Mouse (Mus musculus): ENCODE measurements around the gene Catsperg2. TPM values are rescaled to one million over a fixed set of nuclear protein-coding genes. Genes with fewer than 3 reads are reported as not detected.
"Not testable (repeated sequence)": the region's sequence is repeated elsewhere in the genome, so short reads cannot be mapped to it uniquely, and the experiment has no call there.

The Catsperg2 gene
- total RNA-seq (2021), result under 1 TPM in 1 of 2 experiments, not detected in 1; 0.15 TPM
- long read RNA-seq, experiment 1, result 0 reads
- long read RNA-seq, experiment 2, result 0 reads

DNA sequence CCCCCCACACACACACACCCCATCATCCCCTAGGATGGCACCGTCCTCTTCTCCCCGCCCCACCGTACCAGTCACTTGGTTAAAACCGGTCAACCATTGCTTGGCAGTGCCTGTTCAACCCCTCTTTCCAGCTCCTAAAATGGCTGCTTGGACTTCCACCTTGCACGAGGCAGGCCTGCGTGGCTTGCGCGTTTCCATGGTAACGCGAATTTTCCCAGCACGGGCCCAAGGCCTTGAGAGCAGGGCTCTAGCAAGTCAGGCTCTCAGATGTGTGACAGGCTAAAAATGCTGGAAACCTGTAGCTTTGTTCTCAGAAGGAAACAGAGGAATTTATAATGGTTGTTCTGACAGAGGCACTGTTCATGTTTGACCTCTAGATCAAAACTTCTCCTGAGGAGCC, at the start of gene Catsperg2:
TSS of gene Catsperg2 (minus strand) at position 173 of the 400 bp plus-strand sequence.
- DNase-seq (ENCODE audit: low spot score in 2 of 2), result not testable (repeated sequence)

- no peak for DNase-seq (ENCODE audit: low spot score in 2 of 2)
Observed at GRCm38 (mm10) chr7:29776568-29776967, 49.7 kb upstream of the Catsperg2 start.

DNA sequence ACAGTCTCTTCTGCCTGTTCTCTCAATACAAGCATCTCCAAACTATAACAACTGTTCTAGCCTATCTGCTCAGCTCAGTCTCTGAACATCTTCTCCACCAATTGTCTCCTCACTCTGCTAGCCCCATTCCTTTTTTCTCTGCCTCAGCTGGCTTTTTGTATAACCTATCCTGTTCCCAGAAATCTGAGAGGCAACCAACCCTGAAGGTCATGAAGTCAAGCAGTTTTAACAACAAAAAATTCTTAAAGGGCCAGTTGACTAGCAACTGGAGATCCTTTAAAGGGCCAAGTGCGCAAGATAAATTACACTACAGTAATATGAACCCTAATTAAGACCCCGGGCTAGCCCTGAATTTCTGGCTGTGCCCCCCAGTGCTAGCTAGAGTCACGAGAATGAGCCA, 47.5 kb upstream of the Catsperg2 start:
- DNase-seq (ENCODE audit: low spot score in 2 of 2), result no peak

DNA sequence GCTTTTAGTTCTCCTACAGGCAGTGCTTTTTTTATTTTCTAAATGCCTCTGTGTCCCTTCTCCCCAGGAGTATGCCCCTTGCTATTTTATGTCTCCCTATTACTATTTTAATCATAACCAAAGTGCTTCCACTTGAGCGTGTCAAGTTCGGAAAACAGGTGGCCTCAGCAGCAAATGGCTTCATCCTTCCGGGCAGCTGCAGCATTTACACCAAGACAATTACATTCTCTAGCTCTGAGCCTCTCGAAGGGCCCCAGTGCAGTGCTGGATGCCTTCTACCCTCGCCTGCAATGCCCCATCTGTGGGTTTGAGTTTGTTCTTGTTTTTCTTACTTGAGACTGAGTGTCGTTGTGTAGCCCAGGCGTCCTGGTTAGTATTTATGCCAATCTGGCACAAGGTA, 46.7 kb upstream of the Catsperg2 start:
- no peak for DNase-seq (ENCODE audit: low spot score in 2 of 2)

DNA sequence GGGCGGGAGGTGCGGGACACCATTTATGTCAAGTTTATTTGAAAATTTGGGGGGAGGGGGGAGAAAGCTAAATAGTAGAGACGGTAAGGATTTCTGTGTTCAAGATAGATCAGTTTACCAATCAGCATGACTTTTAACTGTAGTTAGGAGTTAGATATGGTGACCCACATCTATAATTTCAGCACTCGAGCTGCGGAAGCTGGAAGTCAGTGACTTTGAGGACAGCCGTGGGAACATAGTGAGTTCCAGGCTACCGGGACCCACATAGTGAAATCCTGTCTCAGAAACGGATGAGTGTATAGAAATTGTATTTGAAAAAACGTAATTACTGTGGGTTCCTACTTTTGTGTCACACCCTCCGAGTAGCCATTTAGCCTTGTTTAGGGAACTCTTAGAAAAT, 42.1 kb upstream of the Catsperg2 start:
- no peak for DNase-seq (ENCODE audit: low spot score in 2 of 2)

- peak; percentile 51 to 80 for DNase-seq (ENCODE audit: low spot score in 2 of 2)
Observed at GRCm38 (mm10) chr7:29768090-29768900, 41.5 kb upstream of the Catsperg2 start, which contains the start of gene Zfp84. Zfp84 (plus strand) TSS chr7:29768552.

- DNase-seq (ENCODE audit: low spot score in 2 of 2), result peak; percentile 29 to 77
Observed at GRCm38 (mm10) chr7:29767058-29767686, 40.3 kb upstream of the Catsperg2 start.

- no peak for DNase-seq (ENCODE audit: low spot score in 2 of 2)
Observed at GRCm38 (mm10) chr7:29764702-29765101, 37.9 kb upstream of the Catsperg2 start.

- DNase-seq (ENCODE audit: low spot score in 2 of 2), result no peak
Observed at GRCm38 (mm10) chr7:29760476-29760875, 33.6 kb upstream of the Catsperg2 start.

- no peak for DNase-seq (ENCODE audit: low spot score in 2 of 2)
Observed at GRCm38 (mm10) chr7:29742258-29742657, 15.4 kb upstream of the Catsperg2 start.

DNA sequence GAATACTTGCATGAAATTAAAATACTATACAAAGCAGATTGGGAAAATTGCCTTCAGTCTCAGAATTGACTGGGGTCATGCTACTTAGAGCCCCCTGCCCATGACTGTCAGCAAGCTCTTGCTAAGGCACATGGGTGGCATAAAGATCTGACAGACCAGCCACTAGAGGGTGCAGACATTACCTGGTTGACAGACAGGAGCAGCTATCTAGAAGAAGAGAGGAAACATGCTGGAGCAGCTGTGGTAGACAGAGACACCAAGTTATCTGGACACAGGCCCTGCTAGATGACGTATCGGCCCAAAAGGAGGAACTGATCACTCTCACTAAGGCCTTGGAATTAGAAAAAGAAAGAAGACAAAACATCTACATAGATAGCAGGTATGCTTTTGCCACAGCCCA, 1.2 kb upstream of the Catsperg2 start:
- DNase-seq (ENCODE audit: low spot score in 2 of 2), result no peak

- DNase-seq (ENCODE audit: low spot score in 2 of 2), result not testable (repeated sequence)
Observed at GRCm38 (mm10) chr7:29725461-29726142, 1.2 kb downstream of the Catsperg2 start.

DNA sequence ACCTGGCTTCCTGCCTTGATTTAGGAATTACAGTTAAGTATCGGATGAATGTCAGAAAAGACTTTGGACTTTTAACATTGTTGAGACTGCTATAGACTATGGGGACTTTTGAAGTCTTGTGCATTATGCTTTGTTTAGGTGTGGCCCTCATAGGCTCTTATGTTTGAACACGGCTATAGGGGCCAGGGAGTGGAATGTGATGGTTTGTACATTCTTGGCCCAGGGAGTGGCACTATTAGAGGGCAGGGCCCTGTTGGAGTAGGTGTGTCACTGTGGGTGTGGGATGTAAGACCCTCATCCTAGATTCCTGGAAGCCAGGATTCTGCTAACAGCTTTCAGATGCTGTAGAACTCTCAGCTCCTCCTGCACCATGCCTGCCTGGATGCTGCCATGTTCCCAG, 17.9 kb downstream of the Catsperg2 start:
- not testable (repeated sequence) for DNase-seq (ENCODE audit: low spot score in 2 of 2)

- DNase-seq (ENCODE audit: low spot score in 2 of 2), result not testable (repeated sequence)
Observed at GRCm38 (mm10) chr7:29695231-29695630, 31.6 kb downstream of the Catsperg2 start.

DNA sequence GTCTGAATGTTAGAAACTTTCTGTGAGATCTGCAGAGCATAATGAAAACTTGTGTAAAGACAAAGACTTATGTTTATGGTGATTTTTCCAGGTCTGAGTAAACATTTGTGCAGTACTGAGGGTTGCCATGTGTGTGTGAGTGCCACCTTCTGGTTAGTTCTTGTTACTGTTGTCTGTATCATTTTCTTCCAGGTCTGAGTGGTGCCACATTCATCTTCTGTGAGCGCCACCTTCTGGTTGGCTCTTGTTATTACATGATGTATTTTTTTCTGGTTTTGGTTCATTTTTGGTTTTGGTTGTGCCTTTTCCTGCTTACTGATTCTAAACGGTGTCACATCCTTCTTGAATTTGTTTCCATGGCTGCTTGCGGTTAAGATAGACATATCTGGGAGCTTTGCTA, 45.0 kb downstream of the Catsperg2 start:
- DNase-seq (ENCODE audit: low spot score in 2 of 2), result no peak

Small RNAs within 50 kb of the gene (microRNA-seq; reads per million reads assigned to microRNA genes)
- not detected for gene Mir1964

Other genes starting within 250 kb of the Catsperg2 start
- 10 to 100 TPM; 25.0 to 30.0 TPM for gene Sipa1l3, start 208.4 kb downstream of the Catsperg2 start, total RNA-seq (2021)
- 10 to 100 TPM; 14.8 to 15.2 TPM for gene Zfp84, start 41.5 kb upstream of the Catsperg2 start, total RNA-seq (2021)
- 1 to 10 TPM; 6.6 to 7.3 TPM for gene Zfp30, start 57.0 kb upstream of the Catsperg2 start, total RNA-seq (2021)
- 10 to 100 TPM; 10.9 to 14.4 TPM for gene Zfp790, start 89.1 kb upstream of the Catsperg2 start, total RNA-seq (2021)
- gene Zfp940, start 126.6 kb upstream of the Catsperg2 start, total RNA-seq (2021), result 1 to 10 TPM in 1 of 2 experiments, under 1 TPM in 1; 0.91 to 1.0 TPM
- 1 to 10 TPM; 4.6 to 4.9 TPM for gene Zfp420, start 132.9 kb upstream of the Catsperg2 start, total RNA-seq (2021)
- 10 to 100 TPM; 10.9 to 14.7 TPM for gene Zfp27, start 179.5 kb upstream of the Catsperg2 start, total RNA-seq (2021)
- gene Zfp383, start 181.2 kb upstream of the Catsperg2 start, total RNA-seq (2021), result 10 to 100 TPM; 14.4 to 15.5 TPM
- gene Zfp74, start 227.1 kb upstream of the Catsperg2 start, total RNA-seq (2021), result 10 to 100 TPM; 10.9 to 12.9 TPM

Data from gastrocnemius, postnatal 4 days (tissue).